Mouse (Mus musculus): ENCODE data around the gene Nfat5.

Nfat5 gene

DNA sequence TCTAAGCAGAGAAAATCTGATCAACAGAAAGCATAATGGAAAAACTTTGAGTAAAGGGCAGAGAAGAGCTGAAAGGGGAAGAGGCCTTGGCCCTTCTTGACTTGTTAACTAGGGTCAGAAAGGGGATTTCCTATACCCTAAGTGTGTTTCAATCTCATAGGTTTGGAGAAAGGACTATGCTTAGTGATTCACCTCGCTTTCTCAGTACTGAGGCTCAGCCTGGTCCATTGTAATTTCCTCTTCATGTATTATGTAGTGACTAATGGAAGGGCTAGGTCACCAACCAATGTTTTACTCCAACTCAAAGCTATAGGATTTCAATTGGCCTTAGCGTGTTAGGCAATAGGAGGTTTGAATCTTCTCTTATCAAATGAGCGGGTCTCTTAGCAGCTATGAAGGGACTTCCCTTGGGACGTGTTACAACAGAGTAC, 2.1 kb upstream of the Nfat5 start:
- no peak for DNase-seq (ENCODE audit: extremely low read depth, insufficient read length, low spot score)

DNA sequence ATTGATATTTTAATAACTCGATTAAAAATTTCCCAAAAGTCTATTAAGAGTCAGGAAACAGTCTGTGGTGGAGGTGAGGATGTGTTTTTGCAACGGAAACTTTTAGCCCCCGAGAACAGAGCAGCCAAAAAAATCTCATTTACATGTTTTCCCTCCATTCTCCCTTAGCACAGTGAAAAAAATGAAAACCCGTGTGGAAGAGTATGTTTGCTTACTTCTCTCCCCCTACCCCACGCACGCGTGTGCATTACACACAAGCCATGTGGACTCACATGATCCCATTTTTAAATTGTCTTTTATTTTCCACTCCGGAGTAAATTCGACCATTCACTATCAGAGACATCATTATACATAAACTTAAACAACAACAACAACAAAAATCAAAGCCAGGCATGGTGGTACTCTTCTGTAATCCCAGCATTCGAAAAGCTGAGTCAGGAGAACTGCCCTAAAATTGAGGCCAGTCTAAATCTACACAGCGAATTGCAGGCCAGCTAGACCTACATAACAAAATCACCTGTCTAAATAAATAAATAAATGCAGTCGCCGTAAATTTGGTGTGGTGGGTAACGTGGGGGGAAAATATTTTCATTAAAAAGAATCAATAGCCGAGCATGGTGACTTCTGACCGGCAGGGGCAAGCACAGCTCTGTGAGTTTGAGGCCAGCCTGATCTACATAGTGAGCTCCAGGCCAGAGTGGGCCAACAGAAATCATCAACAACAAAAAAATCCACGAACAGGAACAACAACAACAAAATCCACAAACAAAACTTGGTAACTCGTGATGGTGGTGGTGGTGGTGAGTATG, 947 bp upstream of the Nfat5 start:
- no peak for DNase-seq (ENCODE audit: extremely low read depth, insufficient read length, low spot score)

DNA sequence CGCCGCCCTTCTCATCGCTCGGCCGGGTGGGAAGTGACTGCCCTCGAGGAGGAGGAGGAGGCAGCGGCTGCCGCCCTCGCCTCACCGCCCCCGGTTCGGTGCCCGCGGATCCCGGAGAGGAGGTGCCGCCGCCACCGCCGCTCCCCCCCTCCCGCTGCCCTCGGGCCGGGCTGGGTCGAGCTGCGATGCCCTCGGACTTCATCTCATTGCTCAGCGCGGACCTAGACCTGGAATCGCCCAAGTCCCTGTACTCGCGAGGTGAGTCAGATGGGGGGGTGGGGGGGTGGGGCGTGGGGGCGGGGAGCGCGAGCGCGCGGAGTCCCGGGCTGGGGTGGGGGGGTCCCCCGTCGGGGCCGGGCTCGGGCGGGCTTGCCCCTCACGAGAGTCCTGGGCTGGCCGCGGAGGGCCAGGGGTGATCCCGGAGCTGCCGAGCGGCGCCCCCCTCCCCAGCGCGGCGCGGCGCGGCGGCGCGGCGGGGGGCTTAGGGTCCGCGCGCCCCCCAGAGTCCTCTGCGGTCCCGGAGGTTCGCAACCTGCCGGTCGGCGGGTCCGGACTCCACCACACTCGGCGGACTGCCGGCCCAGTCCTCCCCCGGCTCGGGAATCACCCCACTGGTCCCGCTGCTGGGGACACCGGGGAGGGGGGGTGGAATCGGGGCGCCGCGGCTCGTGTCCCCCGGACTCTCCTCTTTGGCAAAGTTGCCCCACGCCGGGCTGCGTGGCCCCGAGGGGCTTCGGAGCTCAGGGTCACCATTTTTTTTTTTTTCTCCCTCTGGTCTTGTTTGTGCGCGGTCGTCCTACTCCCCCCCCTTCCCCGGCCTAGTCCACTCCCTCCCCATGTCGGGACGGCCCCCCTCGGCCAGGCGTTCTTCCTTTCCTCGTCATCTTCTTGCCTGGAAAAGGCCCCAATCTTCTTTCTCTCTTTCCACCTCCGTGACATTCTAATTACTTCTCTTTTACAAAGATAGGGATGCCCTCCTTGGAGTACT, 665 bp downstream of the Nfat5 start:
- DNase-seq (ENCODE audit: extremely low read depth, insufficient read length, low spot score): peak; percentile 75

DNA sequence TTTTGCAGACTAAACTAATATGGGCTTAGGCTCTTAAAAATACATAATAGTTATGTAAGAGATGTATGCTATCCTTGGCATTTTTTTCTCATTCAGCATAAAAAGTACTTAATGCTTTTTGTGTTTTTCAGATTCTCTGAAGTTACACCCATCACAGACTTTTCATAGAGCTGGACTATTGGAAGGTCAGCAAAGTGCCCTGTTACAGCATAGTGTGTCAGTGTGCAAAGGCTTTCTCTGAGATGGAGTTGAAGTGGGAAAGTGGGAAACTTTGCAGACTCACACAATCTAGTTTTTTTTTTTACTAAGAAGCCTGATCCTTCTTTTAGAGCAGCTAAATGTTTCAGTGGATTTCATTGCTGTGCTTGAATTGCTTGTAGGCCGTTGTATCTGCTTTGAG, 2.2 kb downstream of the Nfat5 start:
- no peak for DNase-seq (ENCODE audit: extremely low read depth, insufficient read length, low spot score)

DNA sequence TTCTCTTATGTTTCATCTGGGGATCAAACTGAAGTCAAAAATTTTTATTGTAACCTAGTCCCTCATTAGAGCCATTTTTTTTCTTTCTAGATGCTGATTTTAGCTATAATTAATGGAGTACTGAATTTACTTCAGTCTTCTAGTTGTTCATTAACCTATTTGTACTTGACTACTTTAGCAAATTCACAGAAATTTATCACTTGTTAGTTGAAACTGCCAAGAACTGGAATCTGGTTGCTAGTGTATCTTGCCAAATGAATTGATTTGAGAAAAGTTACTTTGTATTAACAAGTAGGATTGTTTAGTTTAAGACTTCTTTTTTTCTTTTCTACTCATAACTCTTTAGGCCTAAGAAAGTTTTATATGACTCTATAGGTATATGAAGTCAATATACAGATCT, 18.6 kb downstream of the Nfat5 start:
- DNase-seq (ENCODE audit: extremely low read depth, insufficient read length, low spot score): no peak

DNA sequence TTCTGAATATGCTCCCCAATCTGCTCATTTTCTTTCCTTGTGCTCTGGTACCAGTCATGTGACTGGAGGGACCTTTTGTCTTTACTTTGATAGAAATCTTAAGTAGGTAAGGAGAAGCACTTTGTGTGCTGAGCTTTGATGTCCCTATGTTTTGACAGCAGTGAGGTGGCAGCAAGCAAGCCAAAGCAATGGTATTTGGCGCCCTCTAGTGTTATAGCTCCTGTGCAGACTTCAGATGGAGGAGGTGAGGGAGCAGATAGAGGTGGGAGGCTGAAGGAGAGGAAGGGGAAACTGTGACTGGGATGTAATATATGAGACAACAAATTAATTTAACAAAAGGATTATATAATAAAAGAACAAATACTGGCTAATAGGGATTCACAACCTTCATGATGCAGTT, 30.9 kb downstream of the Nfat5 start:
- DNase-seq (ENCODE audit: extremely low read depth, insufficient read length, low spot score): peak; percentile 15

DNA sequence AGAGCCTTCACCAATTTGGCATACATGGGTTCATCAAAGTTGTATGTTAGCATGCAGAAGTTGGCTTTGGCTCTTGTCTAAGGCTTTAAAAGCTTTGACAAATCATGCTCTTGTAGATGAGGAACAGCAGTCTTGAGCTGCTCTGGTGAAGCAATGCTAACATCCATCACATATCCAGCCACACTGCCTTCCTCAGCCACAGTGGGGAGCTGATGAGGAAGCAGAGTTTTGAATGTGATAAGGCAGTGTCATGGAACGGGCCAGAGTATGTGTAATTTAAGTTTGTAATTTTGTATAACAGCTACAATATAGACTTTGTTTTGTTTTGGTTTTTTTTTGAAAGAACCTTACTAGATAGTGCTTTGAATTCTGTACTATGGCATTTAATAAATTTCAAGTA, 36.3 kb downstream of the Nfat5 start:
- DNase-seq (ENCODE audit: extremely low read depth, insufficient read length, low spot score): no peak

DNA sequence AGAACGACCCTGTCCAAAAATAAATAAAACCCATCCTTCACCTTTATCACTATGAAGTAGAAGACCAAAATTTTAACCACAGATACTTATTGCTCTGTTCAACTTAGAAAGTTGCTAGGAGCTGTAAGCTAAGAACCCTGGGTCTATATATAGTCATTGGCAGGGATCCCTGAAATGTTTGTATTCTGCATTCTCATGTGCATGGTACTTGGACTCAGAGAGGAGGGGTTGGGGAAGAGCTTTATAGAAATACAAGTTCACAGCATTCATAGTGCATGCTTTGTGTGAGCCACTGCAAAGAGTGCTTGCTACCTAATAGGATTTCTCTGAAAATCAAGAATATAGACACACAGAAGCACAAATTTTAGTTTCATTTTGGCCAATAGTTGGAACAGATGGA, 43.2 kb downstream of the Nfat5 start:
- no peak for DNase-seq (ENCODE audit: extremely low read depth, insufficient read length, low spot score)

DNA sequence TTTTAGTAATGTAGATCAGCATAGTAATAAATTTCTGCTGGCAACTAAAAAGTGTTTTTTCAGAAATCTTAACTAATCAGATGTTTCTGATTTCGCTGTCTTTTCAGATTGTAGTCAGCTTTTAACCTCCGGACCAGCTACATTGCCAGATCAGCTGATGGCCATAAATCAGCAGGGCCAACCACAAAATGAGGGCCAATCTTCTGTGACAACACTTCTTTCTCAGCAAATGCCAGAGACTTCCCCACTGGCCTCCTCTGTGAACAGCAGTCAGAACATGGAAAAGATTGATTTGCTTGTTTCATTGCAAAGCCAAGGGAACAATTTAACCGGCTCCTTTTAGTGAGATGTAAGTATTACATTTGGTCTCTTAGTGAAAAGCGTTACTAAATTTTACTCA, 77.0 kb downstream of the Nfat5 start:
- no peak for DNase-seq (ENCODE audit: extremely low read depth, insufficient read length, low spot score)

DNA sequence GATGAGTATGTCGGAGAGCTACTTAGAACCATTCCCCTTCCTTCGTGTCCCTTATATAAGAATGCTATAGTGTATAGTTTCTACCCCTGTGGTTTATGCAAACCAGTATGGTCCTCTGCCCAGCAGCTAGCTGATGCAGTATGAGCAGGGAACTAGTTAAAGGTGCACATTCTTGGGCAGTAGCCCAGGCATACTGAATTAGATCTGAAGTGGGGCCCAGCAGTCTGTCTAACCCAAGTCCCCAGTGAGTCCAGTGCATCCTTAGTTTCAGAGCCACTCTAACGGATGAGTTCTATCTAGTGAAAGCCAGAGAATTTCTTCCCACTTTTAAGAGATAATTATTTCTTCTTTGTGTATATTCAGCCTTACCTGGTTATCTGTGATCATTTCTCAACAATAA, 84.1 kb downstream of the Nfat5 start:
- no peak for DNase-seq (ENCODE audit: extremely low read depth, insufficient read length, low spot score)

DNA sequence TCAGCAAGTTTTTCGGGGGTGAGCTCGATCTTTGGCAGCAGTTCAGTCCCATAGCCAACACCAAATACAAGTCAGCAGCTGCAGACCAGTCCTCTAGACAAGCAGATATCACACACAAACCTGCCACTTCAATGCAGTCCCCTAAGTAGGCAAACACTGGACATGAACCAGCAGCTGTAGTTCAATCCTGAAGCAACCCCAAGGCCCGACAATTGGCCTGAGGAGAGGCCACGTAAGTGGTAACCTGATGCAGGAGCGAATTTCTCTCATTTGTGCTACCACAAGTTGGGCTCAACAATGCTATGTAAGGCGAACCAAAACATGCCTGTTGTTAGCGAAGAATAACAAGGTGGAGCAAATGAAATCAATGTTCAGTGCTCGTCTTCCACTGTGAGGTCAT, 87.5 kb downstream of the Nfat5 start:
- DNase-seq (ENCODE audit: extremely low read depth, insufficient read length, low spot score): no peak

DNA sequence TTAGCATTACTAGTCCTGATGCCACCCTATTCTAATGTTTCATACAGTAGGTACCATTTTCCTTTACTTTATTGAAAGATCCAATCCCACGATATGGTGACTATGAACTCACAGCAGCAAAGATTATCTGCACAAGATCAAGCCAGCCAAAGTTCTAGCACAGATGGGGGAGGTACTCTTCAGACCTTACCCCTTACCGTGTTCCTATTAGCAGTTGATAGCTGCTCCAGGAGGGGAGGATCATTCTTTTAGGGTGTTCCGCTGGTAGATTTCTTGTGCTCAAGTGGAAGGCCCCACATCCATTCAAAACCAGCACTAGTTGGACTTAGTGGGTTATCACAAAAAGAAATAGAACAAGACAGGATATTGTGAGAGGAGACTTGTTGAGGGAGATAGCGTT, 88.4 kb downstream of the Nfat5 start:
- DNase-seq (ENCODE audit: extremely low read depth, insufficient read length, low spot score): no peak

DNA sequence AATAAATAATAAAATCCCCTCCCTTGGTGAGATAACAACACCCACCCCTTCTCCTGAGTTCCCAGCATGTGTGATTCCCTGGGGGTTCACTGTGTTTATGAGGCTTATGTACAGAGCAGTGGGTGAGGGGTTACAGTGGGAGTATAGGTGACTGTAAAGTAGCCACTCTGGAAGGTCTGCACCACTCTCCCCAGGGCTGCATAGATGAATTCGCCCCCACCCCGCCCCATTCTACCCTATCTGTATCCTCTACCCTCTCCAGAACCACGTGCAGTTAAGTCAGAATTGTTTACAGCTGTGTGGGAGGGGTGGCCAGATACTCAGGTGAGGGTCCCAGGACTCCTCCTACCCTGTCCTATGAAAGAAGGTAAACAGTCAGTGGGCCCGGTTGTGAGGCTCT, 89.6 kb downstream of the Nfat5 start:
- DNase-seq (ENCODE audit: extremely low read depth, insufficient read length, low spot score): no peak

DNA sequence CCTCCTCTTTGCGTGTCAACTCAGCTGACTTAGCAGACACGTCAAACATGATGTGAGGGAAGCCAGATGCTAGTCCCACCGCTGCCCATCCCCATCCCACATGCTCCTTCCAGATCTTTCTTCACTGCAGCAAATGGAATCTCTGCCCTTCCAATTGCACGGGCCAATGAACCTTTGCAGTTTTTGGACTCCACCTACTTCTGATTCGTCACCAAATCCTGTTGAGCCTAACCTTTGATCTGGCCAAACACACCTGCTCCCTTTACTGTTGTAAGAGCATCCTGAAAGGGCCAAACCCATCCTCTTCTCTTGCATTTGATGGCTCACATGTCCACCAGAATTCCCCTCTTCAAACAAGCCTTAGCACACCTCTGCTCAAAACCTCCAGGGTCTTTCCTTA, 91.4 kb downstream of the Nfat5 start:
- DNase-seq (ENCODE audit: extremely low read depth, insufficient read length, low spot score): no peak

DNA sequence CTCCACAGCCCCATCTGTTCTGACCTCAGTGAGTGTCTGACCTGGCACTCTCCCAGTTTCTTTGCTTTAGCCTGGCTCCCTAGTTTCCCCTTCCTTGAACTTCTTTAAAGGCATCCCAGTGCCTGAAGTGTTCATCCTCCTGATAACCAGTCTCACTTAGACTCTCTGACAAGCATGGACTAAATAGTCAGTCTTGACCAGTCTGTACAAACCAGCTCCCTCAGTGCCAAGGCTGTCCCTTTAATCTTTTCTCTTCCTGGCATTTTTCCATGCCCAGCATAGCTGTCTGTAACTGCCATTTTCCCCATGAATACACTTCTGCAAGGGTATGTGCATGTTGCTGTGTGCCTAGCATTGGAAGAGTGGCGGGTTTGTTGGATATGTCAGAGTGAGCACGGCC, 91.8 kb downstream of the Nfat5 start:
- no peak for DNase-seq (ENCODE audit: extremely low read depth, insufficient read length, low spot score)

DNA sequence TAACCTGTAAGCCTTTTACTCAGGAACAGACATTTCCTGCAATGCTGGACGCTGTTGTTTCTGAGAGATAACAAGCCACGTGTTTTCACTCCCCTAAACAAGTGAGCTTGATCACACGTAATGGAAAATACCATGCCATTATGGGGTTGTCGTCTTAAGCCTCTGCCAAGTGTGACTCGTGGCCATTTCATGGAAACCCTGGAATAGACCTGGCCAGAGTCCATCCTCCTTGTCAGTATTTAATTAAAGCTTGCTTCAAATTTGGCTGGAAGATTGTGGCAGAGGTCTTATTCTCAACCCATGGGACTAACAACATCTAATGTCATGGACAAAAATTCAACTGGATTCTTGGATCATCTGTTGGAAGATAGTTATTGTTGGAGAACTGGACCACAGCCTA, 92.9 kb downstream of the Nfat5 start:
- no peak for DNase-seq (ENCODE audit: extremely low read depth, insufficient read length, low spot score)

DNA sequence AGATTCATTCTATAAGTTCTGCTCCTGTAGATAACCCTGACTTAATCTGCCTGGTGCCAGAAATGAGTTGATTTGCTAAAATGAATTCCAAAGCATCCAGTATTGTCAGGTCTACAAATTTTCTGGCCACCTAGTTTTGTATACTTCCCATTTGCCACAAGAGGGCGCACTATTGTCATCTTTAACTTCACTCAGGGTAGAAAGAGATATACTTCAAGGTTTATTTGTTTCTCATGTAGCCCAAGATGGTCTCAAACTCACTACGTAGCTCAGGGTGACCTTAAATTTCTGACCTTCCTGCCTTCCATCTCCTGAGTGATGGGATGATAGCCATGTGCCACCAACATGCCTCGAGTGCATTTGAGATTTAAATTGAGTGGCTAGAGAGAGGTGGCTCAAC, 93.4 kb downstream of the Nfat5 start:
- peak; percentile 22 for DNase-seq (ENCODE audit: extremely low read depth, insufficient read length, low spot score)

DNA sequence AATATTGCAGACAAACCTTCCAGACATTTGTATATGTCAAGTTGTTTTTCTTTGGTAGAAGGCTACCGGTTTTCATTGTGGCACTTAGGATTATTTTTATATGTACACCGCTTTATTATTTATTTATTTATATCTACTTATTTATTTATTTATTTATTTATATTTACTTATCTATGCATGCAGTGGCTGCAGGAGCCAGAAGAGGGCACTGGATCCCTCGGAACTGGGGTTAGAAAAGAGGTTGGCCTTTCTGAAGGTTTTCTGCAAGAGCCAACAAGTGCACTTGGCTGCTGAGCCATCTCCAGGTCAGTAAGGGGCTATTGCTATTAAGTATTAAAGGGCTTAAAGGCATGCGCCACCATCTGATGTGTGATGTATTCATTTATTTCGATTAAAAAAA, 94.6 kb downstream of the Nfat5 start:
- no peak for DNase-seq (ENCODE audit: extremely low read depth, insufficient read length, low spot score)

DNA sequence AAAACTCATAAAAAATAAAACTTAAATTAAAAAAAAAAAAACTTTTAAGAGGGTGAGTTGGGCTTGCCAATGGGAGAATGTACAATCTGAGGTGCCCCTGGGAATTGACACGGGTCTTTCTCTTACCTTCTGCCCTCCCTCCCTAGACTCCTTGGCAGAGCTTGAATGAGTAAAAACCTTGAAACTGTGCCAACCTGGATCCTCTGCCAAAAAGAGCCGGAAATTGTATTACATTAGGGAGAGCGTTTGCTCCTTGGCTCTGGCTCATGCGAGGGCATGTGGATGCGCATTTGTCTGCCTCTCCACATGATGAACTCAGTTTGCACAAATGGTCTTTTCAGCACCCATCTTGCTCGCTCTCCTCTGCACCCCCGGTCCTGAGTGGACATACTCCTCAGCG, 96.3 kb downstream of the Nfat5 start:
- peak; percentile 52 for DNase-seq (ENCODE audit: extremely low read depth, insufficient read length, low spot score)

DNA sequence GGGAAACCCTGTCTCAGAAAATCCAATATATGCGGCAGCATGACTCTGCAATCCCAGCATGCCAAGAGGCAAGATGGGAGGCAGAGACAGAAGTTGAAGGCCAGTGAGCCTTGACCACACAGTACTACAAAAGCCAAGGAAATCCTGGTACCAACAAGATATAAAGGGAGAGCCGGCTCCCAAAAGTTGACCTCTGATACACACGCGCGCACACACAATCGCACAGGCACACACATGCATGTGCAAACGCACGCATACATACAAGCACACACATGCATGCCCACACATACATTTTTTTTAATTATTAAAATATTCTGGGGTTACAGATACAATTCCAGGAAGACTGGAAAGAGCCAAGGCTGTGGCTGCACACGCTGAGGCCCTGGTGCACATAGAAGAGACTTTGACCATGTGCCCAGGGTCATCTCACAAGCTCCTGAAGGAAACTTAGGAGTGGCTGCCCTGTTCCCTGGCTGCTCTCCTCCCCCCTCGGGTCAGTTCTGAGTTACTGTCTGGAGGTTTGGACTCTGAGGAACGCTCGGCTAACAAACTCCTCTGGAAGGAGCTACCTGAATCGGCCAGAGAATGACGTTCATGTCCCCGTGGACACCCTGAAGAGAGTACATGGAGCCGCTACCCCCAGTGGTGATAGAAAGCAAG, 97.3 kb downstream of the Nfat5 start:
- no peak for DNase-seq (ENCODE audit: extremely low read depth, insufficient read length, low spot score)

DNA sequence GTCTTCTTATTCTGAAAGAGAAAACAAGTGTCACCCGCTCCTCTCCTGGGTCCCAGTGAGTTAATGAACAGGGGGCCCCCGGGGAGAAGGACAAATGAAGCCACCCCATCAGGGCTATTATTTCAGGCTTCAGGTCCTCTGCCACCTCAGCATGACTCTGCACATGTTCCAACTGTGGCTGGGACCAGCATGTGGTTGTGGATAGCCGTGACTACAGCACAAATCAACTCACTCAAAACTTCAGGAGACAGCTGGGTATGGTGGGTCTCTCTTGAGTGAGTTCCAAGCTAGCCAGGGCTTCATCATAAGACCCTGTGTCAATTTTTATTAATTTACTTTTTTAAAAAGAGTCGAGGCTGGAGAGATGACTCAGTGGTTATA, 97.9 kb downstream of the Nfat5 start:
- DNase-seq (ENCODE audit: extremely low read depth, insufficient read length, low spot score): no peak
